Mouse (Mus musculus): ENCODE data around the gene Zscan22.
"Not testable (repeated sequence)": the region's sequence is repeated elsewhere in the genome, so short reads cannot be mapped to it uniquely, and the experiment has no call there.

Zscan22 gene

DNA sequence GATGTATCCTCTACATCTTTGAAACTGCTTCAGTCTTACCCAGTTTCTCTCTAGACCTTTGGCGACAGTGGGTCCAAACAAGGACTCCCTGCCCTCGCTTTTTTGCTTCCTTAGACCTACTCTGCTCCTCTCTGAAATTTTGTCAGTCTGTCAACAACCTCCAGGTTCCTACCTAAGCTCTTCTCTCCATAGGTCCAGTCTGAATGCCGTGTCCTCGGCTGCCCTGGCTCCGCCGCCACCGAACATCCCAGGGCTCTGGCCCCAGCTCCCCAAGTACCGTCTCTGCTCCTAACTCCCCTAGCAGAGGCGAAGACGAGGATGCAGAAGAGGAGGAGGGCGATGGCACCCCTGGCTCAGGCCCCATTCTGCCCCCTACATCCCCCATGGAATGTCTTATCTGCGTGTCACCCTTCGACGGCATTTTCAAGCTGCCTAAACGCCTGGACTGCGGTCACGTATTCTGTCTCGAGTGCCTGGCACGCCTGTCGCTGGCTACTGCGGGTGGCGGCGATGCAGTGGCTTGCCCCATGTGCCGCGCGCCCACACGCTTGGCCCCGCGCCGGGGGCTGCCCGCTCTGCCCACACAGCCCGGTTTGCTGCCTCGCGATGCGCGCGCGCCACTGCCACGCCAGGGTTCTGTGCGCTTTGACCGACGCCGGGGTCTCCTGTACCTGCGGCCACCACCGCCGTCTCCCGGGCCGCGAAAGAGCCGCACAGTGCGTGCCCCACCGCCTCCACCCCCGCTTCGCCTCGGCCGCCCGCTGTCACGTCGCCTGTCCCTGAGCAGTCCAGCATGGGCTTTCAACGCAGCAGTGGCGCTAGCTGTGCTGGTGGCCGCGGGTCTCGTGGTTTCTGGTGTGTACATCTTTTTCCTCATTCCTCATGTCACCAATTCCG is 30.3 kb downstream of the Zscan22 start:
- DNase-seq: peak; percentile 24

GRCm38 (mm10) chr7:12933615-12934140 is 36.1 kb downstream of the Zscan22 start:
- DNase-seq: no peak

- DNase-seq: no peak
Measured at GRCm38 (mm10) chr7:12934808-12935207, 37.2 kb downstream of the Zscan22 start.

- not testable (repeated sequence) for DNase-seq
Measured at GRCm38 (mm10) chr7:12937254-12937803, 39.7 kb downstream of the Zscan22 start.

DNA sequence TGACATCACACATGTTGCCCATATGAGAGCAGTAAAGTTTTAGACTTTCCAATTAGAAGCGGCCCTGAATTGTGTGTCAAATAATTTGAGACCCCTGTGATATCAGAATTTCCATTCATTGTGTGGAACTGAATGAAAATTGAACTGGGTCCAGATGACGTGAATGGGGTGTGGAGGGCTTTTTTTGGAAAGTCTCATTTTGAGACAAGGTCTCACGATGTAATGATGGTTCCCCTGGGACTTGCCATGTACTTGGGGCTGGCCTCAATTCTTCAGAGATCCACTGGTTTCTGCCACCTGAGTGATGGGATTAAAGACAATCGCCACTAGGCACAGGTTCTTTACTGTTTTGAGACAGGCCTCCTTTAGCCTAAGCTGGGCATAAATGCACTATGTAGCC is 43.0 kb downstream of the Zscan22 start:
- DNase-seq: no peak

GRCm38 (mm10) chr7:12943488-12943887 is 45.9 kb downstream of the Zscan22 start:
- DNase-seq: peak; percentile 33

DNA sequence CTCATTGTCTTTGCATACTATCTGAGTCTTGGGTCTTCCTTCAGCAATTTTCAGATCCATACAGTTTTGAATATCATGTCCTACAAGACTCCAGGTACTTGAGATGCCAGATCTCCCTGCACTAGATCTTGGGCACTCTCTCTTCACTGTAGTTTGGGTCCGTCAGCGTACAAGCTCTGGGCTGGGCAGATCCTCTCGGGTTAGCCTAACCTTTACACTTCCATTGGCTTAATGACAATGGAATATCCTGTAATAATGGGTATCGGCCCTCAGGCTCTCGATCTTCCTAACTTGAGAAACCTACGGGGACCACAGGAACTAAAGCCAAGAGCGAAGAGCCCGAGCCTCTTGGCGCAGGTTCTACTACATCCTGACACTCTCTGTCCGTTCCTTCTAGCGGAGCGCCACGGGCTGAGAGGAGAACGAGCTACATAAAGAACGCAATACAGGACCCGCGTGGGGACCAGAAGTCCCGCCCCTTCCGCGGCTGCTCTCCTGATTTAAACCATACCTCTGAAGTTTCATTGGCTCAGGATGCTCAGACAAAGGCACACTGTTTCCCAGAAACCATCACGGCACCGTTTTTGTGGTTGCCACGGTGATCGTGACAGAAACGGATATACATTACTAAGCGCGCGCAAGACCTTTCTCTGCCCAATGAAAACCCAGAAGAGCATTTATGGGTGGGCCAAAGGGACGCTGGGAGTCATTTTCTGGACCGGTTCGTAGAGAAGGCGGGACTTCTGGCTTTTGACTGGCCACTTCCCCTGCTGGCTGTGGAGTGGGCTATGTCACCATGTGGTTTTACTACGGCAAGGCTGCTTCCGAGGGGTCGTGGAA is 51.6 kb downstream of the Zscan22 start:
- peak; percentile 93 for DNase-seq

- DNase-seq: no peak
Measured at GRCm38 (mm10) chr7:12949872-12950229, 52.2 kb downstream of the Zscan22 start.

DNA sequence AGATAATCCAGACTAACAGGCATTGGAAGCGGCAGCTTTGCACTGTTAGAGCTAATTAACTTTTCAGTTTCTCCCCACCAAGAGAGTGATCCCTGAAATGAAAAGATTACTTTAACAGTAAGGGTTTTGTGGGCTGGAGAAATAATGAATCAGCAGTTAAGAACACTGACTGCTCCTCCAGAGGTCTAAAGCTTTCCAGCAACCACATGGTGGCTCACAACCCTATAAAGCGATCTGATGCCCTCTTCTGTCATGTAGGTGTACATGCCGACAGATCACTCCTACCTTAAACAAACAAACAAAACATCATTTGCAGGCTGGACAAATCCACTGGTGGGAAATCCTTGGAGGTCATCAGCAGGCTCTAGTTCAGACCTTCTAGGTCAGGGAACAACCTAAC is 57.3 kb downstream of the Zscan22 start:
- DNase-seq: no peak

DNA sequence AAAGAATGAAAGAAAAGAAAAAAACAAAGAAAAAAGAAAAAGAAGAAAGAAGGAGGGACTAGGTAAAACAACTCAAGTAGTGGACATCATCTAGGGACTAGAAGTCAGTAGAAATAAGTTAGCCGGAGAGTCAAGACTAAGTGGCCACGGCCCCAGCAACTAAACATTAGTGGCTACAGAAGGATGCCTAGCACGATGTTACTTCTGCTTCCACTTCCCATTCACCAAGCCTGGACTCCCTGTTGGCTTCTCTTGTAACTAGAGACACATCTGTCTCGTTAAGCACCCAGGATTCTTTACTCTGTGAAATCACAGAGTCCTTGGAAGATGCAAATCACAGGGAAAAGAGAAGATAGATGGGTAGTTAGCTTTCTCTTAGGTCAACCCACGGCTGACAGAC is 59.9 kb downstream of the Zscan22 start:
- no peak for DNase-seq

Measured in liver (tissue).